Mouse (Mus musculus) fat pad, adult 2 months (tissue): ENCODE data around the gene Rhox12.

Source experiments
- DNase-seq: peaks from one replicate; pipeline ENCODE4 v3.0.0-alpha.2; 2011; ENCODE audit warnings: low read depth, low spot score; ENCODE audit errors: extremely low read depth

Gene Rhox12

GRCm38 (mm10) chrX:38110807-38111206, at the start of gene Rhox12:
TSS of gene Rhox12 (minus strand) at chrX:38110907.
- no peak for DNase-seq

- no peak for DNase-seq
These were observed 48.4 kb upstream of the Rhox12 start for GRCm38 (mm10) chrX:38159097-38159496.

- no peak for DNase-seq
These were observed 10.8 kb upstream of the Rhox12 start for GRCm38 (mm10) chrX:38121478-38121877.

GRCm38 (mm10) chrX:38120982-38121381, 10.3 kb upstream of the Rhox12 start, which contains the start of gene Rhox13:
TSS of gene Rhox13 (plus strand) at chrX:38121219.
- DNase-seq: no peak

- DNase-seq: no peak
These were observed 25.7 kb downstream of the Rhox12 start, which contains the start of gene Rhox11 for GRCm38 (mm10) chrX:38085041-38085440. TSS of gene Rhox11 (minus strand) at chrX:38085141.

- DNase-seq: no peak
These were observed 26.5 kb downstream of the Rhox12 start for GRCm38 (mm10) chrX:38084226-38084625.

- DNase-seq: no peak
These were observed 44.5 kb downstream of the Rhox12 start, which contains the start of gene Rhox10 for GRCm38 (mm10) chrX:38066175-38066574. TSS of gene Rhox10 (plus strand) at chrX:38066475.

GRCm38 (mm10) chrX:38061544-38061943, 49.2 kb downstream of the Rhox12 start:
- DNase-seq: no peak
